Mouse (Mus musculus): Measurements from ENCODE around the gene Ptprb. TPM values are rescaled to one million over a fixed set of nuclear protein-coding genes. Genes with fewer than 3 reads are reported as not detected.

Ptprb gene
- polyA plus RNA-seq, 2 experiments, result 2.3 to 3.4 TPM

DNA sequence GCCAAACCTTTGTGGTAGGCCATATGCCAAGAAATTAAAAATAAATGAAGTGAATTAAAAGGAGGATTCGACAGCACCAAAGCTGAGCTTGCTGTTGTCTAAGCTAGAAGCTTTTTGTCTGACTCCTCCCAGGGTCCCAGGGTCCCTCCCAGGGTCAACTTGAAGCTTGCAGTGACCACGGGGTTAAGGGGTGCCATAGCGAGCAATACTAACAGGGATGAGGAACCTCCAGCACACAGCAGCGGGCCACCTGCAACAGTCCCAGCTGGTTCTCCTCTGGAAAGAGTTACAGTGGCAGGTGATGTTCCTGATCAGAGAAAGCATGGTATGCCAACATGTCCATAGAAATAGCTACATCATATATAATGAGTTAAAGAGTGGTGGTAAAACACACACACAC, 109.1 kb downstream of the Ptprb start:
- Histone ChIP-seq H3K4me2 (replicated peaks; ENCODE audit: low read depth, low read length, severe bottlenecking) (no peak overlapping the region), H3K4me3 (replicated peaks; ENCODE audit: low read length) (no peak overlapping the region), H3K36me3 (ENCODE audit: control insufficient read depth, insufficient read depth, low read length) (no peaks in the 10 kb centered on the region), H3K27ac (replicated peaks; ENCODE audit: low read depth, low read length) (no peak overlapping the region), H3K4me1 (ENCODE audit: control insufficient read depth, insufficient read depth, low read length) (peaks cover 7% of the 10 kb centered on the region), H3K9me3 (ENCODE audit: control insufficient read depth, low read length) (no peaks in the 10 kb centered on the region), H3K27me3 (ENCODE audit: control insufficient read depth, insufficient read depth, low read length) (no peaks in the 10 kb centered on the region), H3K9ac (ENCODE audit: low read depth, low read length, severe bottlenecking) (no peak overlapping the region)
- no peak for TF ChIP-seq POLR2A (IDR thresholded peaks at IDR 0.05; ENCODE audit: borderline replicate concordance, extremely low read depth, insufficient read depth, insufficient read length)
- WGBS, result 78% methylated on average over 4 of the region's 4 CpGs
- DNase-seq (ENCODE audit: low spot score), result no peak
- ATAC-seq (ENCODE audit: low FRiP score, low read depth), result no peak

DNA sequence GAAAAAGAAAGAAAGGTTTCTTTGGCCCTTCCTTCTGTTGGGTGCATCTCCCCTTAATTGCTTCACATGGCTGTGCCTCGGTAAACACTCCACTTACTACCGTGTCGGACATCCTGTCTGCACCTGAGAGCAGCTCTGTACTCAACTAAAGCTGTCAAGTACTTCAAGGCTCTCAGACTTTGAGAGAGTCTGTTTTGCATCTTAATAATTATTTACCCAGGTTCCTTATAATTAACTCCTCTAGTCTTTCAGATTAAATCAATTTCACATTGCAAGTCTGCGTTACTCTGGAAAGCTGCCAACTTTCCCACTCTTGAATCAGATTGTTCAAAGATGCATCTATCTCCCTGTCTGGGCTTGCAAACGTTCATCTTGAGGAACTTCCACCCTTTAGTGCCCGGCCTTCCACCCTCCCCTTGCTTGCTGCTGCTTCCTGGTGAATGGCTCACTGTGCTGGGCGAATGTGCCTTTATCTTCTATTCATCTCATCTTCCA, 111.1 kb downstream of the Ptprb start:
- H3K4me1 ChIP-seq (ENCODE audit: control insufficient read depth, insufficient read depth, low read length), result peaks cover 7% of the 10 kb centered on the region
- WGBS, result 20% methylated on average over 7 of the region's 7 CpGs
- ATAC-seq (ENCODE audit: low FRiP score, low read depth) (no peak), DNase-seq (ENCODE audit: low spot score) (peak; percentile 80)
- no peak overlapping the region for H3K4me2 ChIP-seq (replicated peaks; ENCODE audit: low read depth, low read length, severe bottlenecking)
- no peak overlapping the region for H3K4me3 ChIP-seq (replicated peaks; ENCODE audit: low read length)
- TF ChIP-seq POLR2A (IDR thresholded peaks at IDR 0.05; ENCODE audit: borderline replicate concordance, extremely low read depth, insufficient read depth, insufficient read length), result no peak
- H3K36me3 ChIP-seq (ENCODE audit: control insufficient read depth, insufficient read depth, low read length), result no peaks in the 10 kb centered on the region
- H3K9ac ChIP-seq (ENCODE audit: low read depth, low read length, severe bottlenecking), result no peak overlapping the region
- no peak overlapping the region for H3K27ac ChIP-seq (replicated peaks; ENCODE audit: low read depth, low read length)
- H3K9me3 ChIP-seq (ENCODE audit: control insufficient read depth, low read length), result no peaks in the 10 kb centered on the region
- H3K27me3 ChIP-seq (ENCODE audit: control insufficient read depth, insufficient read depth, low read length), result no peaks in the 10 kb centered on the region

DNA sequence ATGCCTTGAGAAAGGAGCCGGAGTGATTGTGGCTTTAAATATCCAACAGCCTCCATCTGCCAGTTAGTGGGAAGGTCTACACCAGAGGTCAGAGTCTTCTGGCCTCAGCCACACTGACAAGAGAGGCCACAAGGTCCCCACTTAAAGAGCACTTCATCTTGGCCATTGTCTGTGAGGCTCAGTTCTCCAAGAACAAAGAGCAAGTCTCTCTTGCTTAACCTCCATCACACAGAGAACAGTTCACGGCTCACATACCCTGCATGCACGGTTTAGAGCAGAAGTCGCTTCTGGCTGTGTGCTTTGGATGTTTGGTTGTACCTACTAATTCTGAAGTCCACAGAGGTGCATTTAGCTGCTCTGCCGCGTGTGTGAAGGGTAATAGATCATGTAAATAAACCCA, 113.5 kb downstream of the Ptprb start:
- Histone ChIP-seq H3K27ac (replicated peaks; ENCODE audit: low read depth, low read length) (no peak overlapping the region), H3K4me2 (replicated peaks; ENCODE audit: low read depth, low read length, severe bottlenecking) (no peak overlapping the region), H3K4me3 (replicated peaks; ENCODE audit: low read length) (no peak overlapping the region), H3K4me1 (ENCODE audit: control insufficient read depth, insufficient read depth, low read length) (peaks cover 12% of the 10 kb centered on the region), H3K36me3 (ENCODE audit: control insufficient read depth, insufficient read depth, low read length) (no peaks in the 10 kb centered on the region), H3K27me3 (ENCODE audit: control insufficient read depth, insufficient read depth, low read length) (no peaks in the 10 kb centered on the region), H3K9ac (ENCODE audit: low read depth, low read length, severe bottlenecking) (no peak overlapping the region), H3K9me3 (ENCODE audit: control insufficient read depth, low read length) (no peaks in the 10 kb centered on the region)
- TF ChIP-seq POLR2A (IDR thresholded peaks at IDR 0.05; ENCODE audit: borderline replicate concordance, extremely low read depth, insufficient read depth, insufficient read length), result no peak
- DNase-seq (ENCODE audit: low spot score) (no peak), ATAC-seq (ENCODE audit: low FRiP score, low read depth) (no peak)
- WGBS, result 72% methylated on average over 6 of the region's 6 CpGs

DNA sequence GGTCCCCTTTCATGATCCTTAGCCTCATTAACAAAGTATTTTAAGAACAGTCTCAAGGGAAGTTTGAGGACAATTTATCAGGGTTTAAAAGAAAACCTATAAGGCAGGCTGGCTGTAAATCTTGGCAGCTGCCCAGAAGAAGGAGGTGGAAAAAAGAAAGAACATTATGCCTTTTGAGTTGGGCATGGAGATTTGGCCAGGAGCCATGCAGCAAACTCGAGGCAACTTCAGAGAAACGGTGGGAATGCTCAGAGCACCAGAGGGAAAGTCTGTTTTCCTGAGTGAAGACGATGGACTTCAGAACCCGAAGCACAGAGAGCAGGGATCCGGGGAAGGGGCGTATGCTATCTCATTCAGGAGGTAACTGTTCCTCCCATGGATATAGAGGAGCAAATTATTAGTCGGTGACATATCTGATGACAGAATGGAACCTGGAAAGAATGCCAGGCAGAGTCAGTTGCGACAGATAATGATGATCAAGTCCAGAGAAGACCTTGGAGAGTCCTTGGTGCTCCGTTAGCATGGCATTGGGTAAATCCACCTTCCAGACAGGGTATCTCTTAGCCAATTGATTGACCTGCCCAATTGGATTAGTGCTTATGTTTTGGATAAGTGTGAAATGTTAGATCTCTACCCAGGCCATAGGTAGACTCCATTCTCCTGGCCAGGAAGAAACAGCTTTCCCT, 118.6 kb downstream of the Ptprb start:
- whole genome bisulfite sequencing, result 53% methylated on average over 9 of the region's 9 CpGs
- TF ChIP-seq POLR2A (IDR thresholded peaks at IDR 0.05; ENCODE audit: borderline replicate concordance, extremely low read depth, insufficient read depth, insufficient read length), result no peak
- Histone ChIP-seq H3K9ac (ENCODE audit: low read depth, low read length, severe bottlenecking) (no peak overlapping the region), H3K4me1 (ENCODE audit: control insufficient read depth, insufficient read depth, low read length) (peaks cover 14% of the 10 kb centered on the region), H3K9me3 (ENCODE audit: control insufficient read depth, low read length) (no peaks in the 10 kb centered on the region), H3K27ac (replicated peaks; ENCODE audit: low read depth, low read length) (no peak overlapping the region), H3K4me2 (replicated peaks; ENCODE audit: low read depth, low read length, severe bottlenecking) (no peak overlapping the region), H3K36me3 (ENCODE audit: control insufficient read depth, insufficient read depth, low read length) (no peaks in the 10 kb centered on the region), H3K27me3 (ENCODE audit: control insufficient read depth, insufficient read depth, low read length) (no peaks in the 10 kb centered on the region), H3K4me3 (replicated peaks; ENCODE audit: low read length) (no peak overlapping the region)
- ATAC-seq (ENCODE audit: low FRiP score, low read depth) (no peak), DNase-seq (ENCODE audit: low spot score) (peak; percentile 49)

DNA sequence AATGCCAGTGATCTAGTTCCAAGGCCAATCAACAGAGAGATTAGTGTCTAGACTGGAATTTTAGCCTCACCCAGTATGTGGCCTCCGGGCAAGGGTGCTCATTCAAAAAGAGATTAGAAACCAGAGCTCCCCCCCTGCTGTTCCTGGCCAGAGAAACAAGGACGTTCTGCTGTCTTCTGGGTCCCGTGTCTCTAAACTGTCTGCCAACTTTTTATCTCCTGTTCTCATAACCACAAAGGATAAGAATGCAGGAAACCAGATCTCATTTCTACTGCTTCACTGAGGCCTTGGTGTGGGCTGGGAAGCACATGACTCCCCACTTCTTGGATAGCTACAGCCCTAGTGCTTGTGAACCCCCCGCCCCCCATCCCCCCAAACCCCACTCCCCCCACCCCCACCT, 119.3 kb downstream of the Ptprb start:
- DNase-seq (ENCODE audit: low spot score) (peak; percentile 36), ATAC-seq (ENCODE audit: low FRiP score, low read depth) (no peak)
- Histone ChIP-seq H3K4me3 (replicated peaks; ENCODE audit: low read length) (no peak overlapping the region), H3K27me3 (ENCODE audit: control insufficient read depth, insufficient read depth, low read length) (no peaks in the 10 kb centered on the region), H3K9me3 (ENCODE audit: control insufficient read depth, low read length) (no peaks in the 10 kb centered on the region), H3K4me2 (replicated peaks; ENCODE audit: low read depth, low read length, severe bottlenecking) (no peak overlapping the region), H3K36me3 (ENCODE audit: control insufficient read depth, insufficient read depth, low read length) (no peaks in the 10 kb centered on the region), H3K4me1 (ENCODE audit: control insufficient read depth, insufficient read depth, low read length) (peaks cover 14% of the 10 kb centered on the region), H3K9ac (ENCODE audit: low read depth, low read length, severe bottlenecking) (no peak overlapping the region), H3K27ac (replicated peaks; ENCODE audit: low read depth, low read length) (no peak overlapping the region)
- TF ChIP-seq POLR2A (IDR thresholded peaks at IDR 0.05; ENCODE audit: borderline replicate concordance, extremely low read depth, insufficient read depth, insufficient read length), result no peak
- WGBS, result 33% methylated on average over 3 of the region's 4 CpGs
